Mouse (Mus musculus) hindbrain, embryonic 14.5 days (tissue): ENCODE data around the gene Lrch2. TPM values are rescaled to one million over a fixed set of nuclear protein-coding genes. Genes with fewer than 3 reads are reported as not detected.
A peak's percentile ranks its signal among the peaks of the same experiment; 100 is the strongest.
"Not testable (repeated sequence)": the region's sequence is repeated elsewhere in the genome, so short reads cannot be mapped to it uniquely, and the experiment has no call there.

Experiments
- ATAC-seq: fragments of 200-750 bp; cut with Nextera tagmentation; 2 replicates; pipeline ENCODE4 v1.8.0; 2017; ENCODE audit warnings: moderate number of reproducible peaks, mild to moderate bottlenecking, moderate TSS enrichment, moderate library complexity; ENCODE audit not compliant: low FRiP score
- DNase-seq: peaks from one replicate; pipeline ENCODE4 v3.0.0-alpha.2; 2015; ENCODE audit warnings: low spot score
- H3K27ac ChIP-seq: fragments of 300-500 bp; sonication (generic); 2 replicates; pipeline ENCODE4 v1.5.1; 2014; ENCODE audit warnings: mild to moderate bottlenecking, moderate library complexity
- H3K27me3 ChIP-seq: fragments of 300-500 bp; sonication (generic); 2 replicates; pipeline ENCODE4 v1.6.1; 2014; ENCODE audit warnings: mild to moderate bottlenecking, low read length, mixed read lengths; ENCODE audit not compliant: control insufficient read depth, insufficient read depth
- H3K36me3 ChIP-seq: fragments of 300-500 bp; sonication (generic); replicated peaks from 2 replicates; pipeline ENCODE4 v1.6.1; 2014; ENCODE audit not compliant: control insufficient read depth, insufficient read depth
- H3K4me1 ChIP-seq: fragments of 300-500 bp; sonication (generic); replicated peaks from 2 replicates; pipeline ENCODE4 v1.6.1; 2014; ENCODE audit warnings: antibody characterized with exemption, low read length, mixed read lengths; ENCODE audit not compliant: control insufficient read depth, insufficient read depth
- H3K4me2 ChIP-seq: fragments of 300-500 bp; sonication (generic); replicated peaks from 2 replicates; pipeline ENCODE4 v1.6.1; 2014; ENCODE audit warnings: mild to moderate bottlenecking, moderate library complexity
- H3K4me3 ChIP-seq: fragments of 300-500 bp; sonication (generic); replicated peaks from 2 replicates; pipeline ENCODE4 v1.5.1; 2014; ENCODE audit warnings: mild to moderate bottlenecking, low read length
- H3K9ac ChIP-seq: fragments of 300-500 bp; sonication (generic); 2 replicates; pipeline ENCODE4 v1.6.1; 2014
- H3K9me3 ChIP-seq: fragments of 300-500 bp; sonication (generic); 2 replicates; pipeline ENCODE4 v1.6.1; 2016; ENCODE audit warnings: low read length; ENCODE audit not compliant: control insufficient read depth
- WGBS: fragments of 180-500 bp; shearing (Covaris S2); extraction: QIAGEN DNeasy Blood & Tissue Kit; methylation state at CpG from one replicate; pipeline ENCODE4 v1.1.7; 2014; 5-methylcytosine and 5-hydroxymethylcytosine counted together
- polyA plus RNA-seq: library from polyadenylated mRNA; unstranded; fragments of >200 nt; fragmentation: Nextera tagmentation; extraction: Ambion mirVana; gene quantifications from 2 replicates; pipeline ENCODE4 v1.2.1, GENCODE M21; 2014

The Lrch2 gene
- polyA plus RNA-seq = 17.8 and 18.8 TPM in 2 replicates

DNA sequence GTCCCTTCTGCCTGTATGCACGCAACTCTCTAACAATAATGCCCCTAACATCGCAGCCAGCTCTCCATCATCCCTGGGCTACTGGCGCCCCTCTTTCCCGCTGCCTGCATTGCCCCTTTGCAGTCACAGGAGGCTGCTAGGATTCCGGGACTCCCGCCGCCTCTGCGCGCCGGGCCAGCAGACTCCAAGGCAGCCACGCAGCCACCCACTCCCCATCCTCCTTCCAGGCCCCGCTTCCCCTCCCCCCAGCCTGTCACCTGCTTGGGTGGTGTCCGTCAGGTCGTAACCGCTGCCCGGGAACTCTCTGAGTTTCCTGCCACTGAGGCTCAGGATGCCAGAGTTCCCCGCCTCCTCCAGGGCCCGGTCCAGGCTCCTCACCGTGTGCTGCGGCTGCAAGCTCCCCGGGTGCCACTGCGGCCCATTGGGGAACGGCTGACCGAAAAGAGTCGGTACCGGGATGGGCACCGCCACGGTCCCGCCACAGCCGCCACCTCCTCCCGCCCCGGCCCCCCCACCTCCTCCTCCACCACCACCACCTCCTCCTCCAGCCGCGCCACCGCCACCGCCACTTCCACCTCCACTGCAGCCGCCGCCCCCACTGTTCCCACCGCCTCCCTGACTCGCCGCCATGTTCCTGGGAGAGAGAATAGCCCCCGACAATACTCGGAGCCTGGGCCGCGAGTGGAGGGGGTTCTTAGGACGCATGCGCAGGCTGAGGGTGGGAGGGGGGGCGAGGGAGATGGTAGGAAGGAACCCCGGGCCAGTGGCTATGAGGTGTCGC lies at the start of gene Lrch2:
Lrch2 (minus strand) TSS at position 661 of the 781 bp plus-strand sequence.
- no peaks in the 10 kb centered on the region for H3K36me3 ChIP-seq
- no peaks in the 10 kb centered on the region for H3K27me3 ChIP-seq
- 0 out of 2 replicates have a peak, but pooled peaks cover 6% of the 10 kb centered on the region for H3K4me1 ChIP-seq
- 14% methylated on average over 44 of the region's 50 CpGs for WGBS
- H3K4me3 ChIP-seq = peak within 1 kb of the TSS; percentile 58
- peak within 1 kb of the TSS; percentile 79 for H3K9ac ChIP-seq
- peak within 1 kb of the TSS; percentile 57 for H3K4me2 ChIP-seq
- ATAC-seq (peak; percentile 93), DNase-seq (peak; percentile 69)
- H3K9me3 ChIP-seq = no peaks in the 10 kb centered on the region
- H3K27ac ChIP-seq = peak within 1 kb of the TSS; percentile 89

- Histone ChIP-seq H3K4me3 (no peak overlapping the region), H3K9me3 (no peaks in the 10 kb centered on the region), H3K4me2 (no peak overlapping the region), H3K4me1 (no peaks in the 10 kb centered on the region), H3K36me3 (no peaks in the 10 kb centered on the region), H3K27ac (no peak overlapping the region), H3K27me3 (no peaks in the 10 kb centered on the region), H3K9ac (no peak overlapping the region)
- ATAC-seq = 0 out of 2 replicates have a peak, but pooled peaks have one; percentile 14
- 67% methylated on average over 11 of the region's 11 CpGs for WGBS
- no peak for DNase-seq
Observed at GRCm38 (mm10) chrX:147540934-147541870, 12.7 kb downstream of the Lrch2 start.

DNA sequence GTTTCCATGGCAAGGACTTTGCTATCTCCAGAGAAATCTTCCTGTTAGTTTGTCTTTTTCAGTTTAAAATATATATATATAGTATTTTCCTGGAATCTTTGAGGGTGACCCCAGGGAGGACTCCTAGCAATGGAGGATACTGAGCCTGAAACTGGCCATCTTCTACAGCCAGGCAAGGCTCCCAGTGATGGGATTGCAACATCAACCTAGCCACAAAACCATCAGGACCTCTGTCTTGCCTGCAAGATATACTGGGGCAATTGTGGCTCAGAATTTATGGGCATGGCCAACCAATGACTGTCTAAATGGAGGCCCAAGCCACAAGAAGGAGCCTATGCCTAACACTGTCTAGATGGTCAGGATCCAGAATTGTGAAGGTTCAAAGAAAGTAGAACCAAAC lies 15.5 kb downstream of the Lrch2 start:
- Histone ChIP-seq H3K9ac (no peak overlapping the region), H3K27ac (no peak overlapping the region), H3K36me3 (no peaks in the 10 kb centered on the region), H3K4me2 (no peak overlapping the region), H3K4me3 (no peak overlapping the region), H3K4me1 (no peaks in the 10 kb centered on the region), H3K27me3 (no peaks in the 10 kb centered on the region), H3K9me3 (no peaks in the 10 kb centered on the region)
- ATAC-seq (no peak), DNase-seq (no peak)

- H3K36me3 ChIP-seq, H3K4me3 ChIP-seq, H3K9me3 ChIP-seq, H3K27ac ChIP-seq, DNase-seq, ATAC-seq, H3K9ac ChIP-seq, H3K4me2 ChIP-seq, H3K27me3 ChIP-seq, H3K4me1 ChIP-seq: not testable (repeated sequence)
- 68% methylated on average over 3 of the region's 3 CpGs for whole genome bisulfite sequencing
Observed at GRCm38 (mm10) chrX:147537117-147537516, 16.8 kb downstream of the Lrch2 start.

- Histone ChIP-seq H3K9ac (no peak overlapping the region), H3K9me3 (no peaks in the 10 kb centered on the region), H3K4me2 (no peak overlapping the region), H3K4me3 (no peak overlapping the region), H3K27ac (no peak overlapping the region), H3K4me1 (no peaks in the 10 kb centered on the region), H3K27me3 (no peaks in the 10 kb centered on the region), H3K36me3 (no peaks in the 10 kb centered on the region)
- 81% methylated on average over 2 of the region's 2 CpGs for WGBS
- DNase-seq (no peak), ATAC-seq (no peak)
Observed at GRCm38 (mm10) chrX:147535616-147536015, 18.3 kb downstream of the Lrch2 start.

DNA sequence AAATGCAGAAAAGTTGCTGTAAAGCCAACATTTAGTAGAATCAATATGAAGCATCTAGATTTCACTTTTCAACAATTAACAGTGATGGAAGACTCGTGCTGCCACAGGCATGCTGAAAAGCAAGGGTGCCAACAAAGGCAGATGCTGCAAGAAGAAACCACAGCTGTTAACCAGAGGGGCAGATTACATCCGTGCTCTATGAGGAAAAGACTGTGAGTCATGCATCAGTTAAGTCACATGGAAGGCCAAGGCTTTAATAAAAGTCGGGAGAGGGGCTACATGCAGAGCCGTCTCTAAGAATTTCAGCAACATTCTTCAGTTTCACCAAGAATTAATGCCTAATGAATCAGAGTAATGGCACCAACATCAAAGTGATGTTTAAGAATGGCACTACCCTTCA lies 22.2 kb downstream of the Lrch2 start:
- no peak overlapping the region for H3K4me2 ChIP-seq
- no peaks in the 10 kb centered on the region for H3K27me3 ChIP-seq
- H3K36me3 ChIP-seq = no peaks in the 10 kb centered on the region
- H3K9ac ChIP-seq = no peak overlapping the region
- no peak overlapping the region for H3K27ac ChIP-seq
- no peaks in the 10 kb centered on the region for H3K9me3 ChIP-seq
- WGBS = 58% methylated on average over 4 of the region's 4 CpGs
- DNase-seq (no peak), ATAC-seq (no peak)
- no peak overlapping the region for H3K4me3 ChIP-seq
- H3K4me1 ChIP-seq = no peaks in the 10 kb centered on the region

GRCm38 (mm10) chrX:147527646-147528172 lies 26.2 kb downstream of the Lrch2 start:
- Histone ChIP-seq H3K36me3 (no peaks in the 10 kb centered on the region), H3K27me3 (no peaks in the 10 kb centered on the region), H3K9ac (no peak overlapping the region), H3K4me3 (no peak overlapping the region), H3K27ac (peak overlapping the region; percentile 24; the same call in 1 of the 2 replicates), H3K4me1 (no peaks in the 10 kb centered on the region), H3K4me2 (no peak overlapping the region), H3K9me3 (no peaks in the 10 kb centered on the region)
- ATAC-seq (no peak), DNase-seq (no peak)
- WGBS = 54% methylated on average over 7 of the region's 7 CpGs

GRCm38 (mm10) chrX:147489551-147489950 lies 64.3 kb downstream of the Lrch2 start:
- Histone ChIP-seq H3K9me3 (no peaks in the 10 kb centered on the region), H3K4me2 (no peak overlapping the region), H3K9ac (no peak overlapping the region), H3K27me3 (no peaks in the 10 kb centered on the region), H3K4me3 (no peak overlapping the region), H3K36me3 (peaks cover 3% of the 10 kb centered on the region; the same call in 1 of the 2 replicates), H3K4me1 (no peaks in the 10 kb centered on the region), H3K27ac (no peak overlapping the region)
- 60% methylated on average over 2 of the region's 2 CpGs for WGBS
- DNase-seq (no peak), ATAC-seq (no peak)

- H3K27ac ChIP-seq, H3K4me3 ChIP-seq, ATAC-seq, H3K9ac ChIP-seq, H3K4me2 ChIP-seq, H3K27me3 ChIP-seq, H3K9me3 ChIP-seq, H3K4me1 ChIP-seq, H3K36me3 ChIP-seq, DNase-seq: not testable (repeated sequence)
- 92% methylated on average over 1 of the region's 1 CpGs for WGBS
Observed at GRCm38 (mm10) chrX:147453610-147454009, 100.3 kb downstream of the Lrch2 start, which contains the start of gene Vmn1r239-ps. Vmn1r239-ps (minus strand) TSS chrX:147453710.
